Mouse (Mus musculus) olfactory bulb, adult 2 months (tissue): Measurements from ENCODE around the gene Skap1.

Experiments
- CTCF ChIP-seq: fragments of 200-500 bp; IDR thresholded peaks from 2 replicates; pipeline ENCODE4 v1.5.1; 2012; ENCODE audit warnings: low read depth, mild to moderate bottlenecking, low read length, moderate library complexity; ENCODE audit not compliant: insufficient read depth
- POLR2A ChIP-seq: fragments of 200-500 bp; IDR thresholded peaks from 2 replicates; pipeline ENCODE4 v1.6.1; 2012; ENCODE audit warnings: mild to moderate bottlenecking, low read depth, low read length, moderate library complexity; ENCODE audit not compliant: insufficient read depth

DNA sequence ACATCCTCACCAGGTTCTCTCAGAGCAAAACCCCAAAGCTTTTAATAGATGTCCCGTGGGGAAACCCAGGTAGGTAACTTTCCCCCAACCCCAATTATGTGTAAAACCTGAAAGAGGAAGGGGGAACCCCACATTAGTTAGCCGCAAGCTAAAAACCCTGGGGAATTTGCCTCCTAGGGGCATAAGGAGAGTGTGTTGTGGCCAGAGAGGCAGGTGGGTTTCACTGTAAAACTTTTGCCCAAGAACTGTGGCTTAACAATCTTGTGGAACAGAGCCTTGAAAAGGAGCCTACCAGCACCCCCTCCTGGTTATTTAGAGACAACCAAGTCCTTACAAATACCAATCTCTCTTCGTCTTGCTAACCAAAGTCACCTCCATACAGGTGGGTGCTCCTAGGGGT is 310.1 kb downstream of the Skap1 start:
- TF ChIP-seq CTCF (no peak), POLR2A (no peak)
